Mouse (Mus musculus) Patski (cell line): ENCODE measurements around the gene Ang4. TPM values are rescaled to one million over a fixed set of nuclear protein-coding genes. Genes with fewer than 3 reads are reported as not detected.

Experiments used
- ATAC-seq: fragments of 100-300 bp; one replicate; pipeline ENCODE4 v1.8.0; 2021
- CTCF ChIA-PET: fragments of 350-600 bp; sonication (Branson Sonifier 250); formaldehyde crosslinking; loops from one replicate; lab custom pipeline; 2022; ENCODE audit warnings: inconsistent platforms; lab: Charles Lee
- POLR2A ChIA-PET: fragments of 350-600 bp; sonication (Branson Sonifier 250); formaldehyde crosslinking; loops from one replicate; lab custom pipeline; 2022; ENCODE audit warnings: antibody characterized with exemption, inconsistent platforms; lab: Charles Lee
- DNase-seq: peaks from one replicate; pipeline ENCODE4 v3.0.0-alpha.2; 2011; ENCODE audit warnings: low read depth, low spot score
- H3K27me3 ChIP-seq: fragments of 371-371 bp; one replicate; pipeline ENCODE4 v1.5.1; 2021
- CTCF ChIP-seq: fragments of 100-300 bp; IDR thresholded peaks from one replicate; pipeline ENCODE4 v1.5.1; 2021
- in situ Hi-C: fragments of 300-500 bp; cut with MboI; formaldehyde crosslinking; loops from 3 replicates; pipeline ENCODE4 v1.11.1; 2018; ENCODE audit warnings: low pct_unique_long_range_greater_than_20kb, mixed read lengths
- polyA plus RNA-seq: library from polyadenylated mRNA; unstranded; gene quantifications from one replicate; pipeline ENCODE4 v1.2.3, GENCODE M21; 2021

The Ang4 gene
- polyA plus RNA-seq, 1 experiment from 2014 or later, result not detected

DNA sequence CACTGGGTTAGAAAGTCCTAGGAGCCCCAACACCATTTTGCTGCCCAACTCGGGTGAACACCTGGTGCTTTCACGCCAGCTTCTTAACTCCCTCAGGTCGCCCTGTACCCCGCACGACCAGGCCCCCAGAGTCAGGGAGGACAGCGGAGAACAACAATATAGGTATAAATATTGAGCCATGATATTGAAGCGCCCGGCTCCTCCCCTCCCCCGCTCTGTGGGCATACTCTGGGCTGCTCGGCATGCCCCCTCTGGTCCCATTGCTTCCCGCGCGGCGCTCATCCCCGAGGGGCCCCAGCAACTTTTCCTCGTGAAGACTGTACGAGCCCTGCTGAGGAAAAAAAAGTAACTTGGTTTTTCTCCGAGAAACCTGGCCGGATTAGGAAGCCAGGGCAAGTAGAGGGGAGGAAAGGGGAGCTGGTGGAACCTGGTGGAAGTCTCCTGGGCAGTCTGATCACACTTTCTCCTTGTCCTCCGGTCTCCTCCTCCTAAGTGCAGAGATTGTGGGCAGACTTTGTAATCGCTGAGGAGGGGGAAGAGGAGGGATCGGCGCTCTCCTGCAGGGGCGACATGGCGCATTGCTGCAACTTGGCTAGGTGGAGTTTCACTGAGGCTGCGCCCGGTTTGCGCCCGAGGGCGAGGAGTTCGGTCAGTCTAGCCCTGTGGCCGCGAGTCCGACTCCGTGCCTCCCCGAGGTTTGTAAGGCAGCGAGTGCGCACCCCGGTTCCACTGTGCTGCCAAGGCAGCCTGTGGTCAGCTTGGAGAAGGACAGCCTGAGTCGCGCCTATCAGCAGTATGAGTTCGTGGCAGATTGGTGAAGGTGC, 32.8 kb downstream of the Ang4 start:
- ATAC-seq (no peak), DNase-seq (no peak)
- in situ Hi-C loops, result no loop called here
- ChIA-PET CTCF (no interaction called here), POLR2A (no interaction called here)
- no peak for TF ChIP-seq CTCF
- H3K27me3 ChIP-seq, result no peaks in the 10 kb centered on the region

- no peak for ATAC-seq
- ChIA-PET CTCF (no interaction called here), POLR2A (no interaction called here)
- no peak for TF ChIP-seq CTCF
- H3K27me3 ChIP-seq, result no peaks in the 10 kb centered on the region
- DNase-seq, result no peak
- in situ Hi-C loops, result no loop called here
Measured at GRCm38 (mm10) chr14:51739150-51739993, 34.0 kb downstream of the Ang4 start.

- no peak for ATAC-seq
- no peak for DNase-seq
- CTCF ChIA-PET, result no interaction called here
- POLR2A ChIA-PET, result no interaction called here
- no peaks in the 10 kb centered on the region for H3K27me3 ChIP-seq
- TF ChIP-seq CTCF, result no peak
- in situ Hi-C loops, result no loop called here
Measured at GRCm38 (mm10) chr14:51738411-51739149, 34.8 kb downstream of the Ang4 start.

- ChIA-PET POLR2A (no interaction called here), CTCF (no interaction called here)
- DNase-seq (no peak), ATAC-seq (no peak)
- no peaks in the 10 kb centered on the region for H3K27me3 ChIP-seq
- in situ Hi-C loops, result no loop called here
- no peak for TF ChIP-seq CTCF
Measured at GRCm38 (mm10) chr14:51737967-51738366, 35.4 kb downstream of the Ang4 start.

DNA sequence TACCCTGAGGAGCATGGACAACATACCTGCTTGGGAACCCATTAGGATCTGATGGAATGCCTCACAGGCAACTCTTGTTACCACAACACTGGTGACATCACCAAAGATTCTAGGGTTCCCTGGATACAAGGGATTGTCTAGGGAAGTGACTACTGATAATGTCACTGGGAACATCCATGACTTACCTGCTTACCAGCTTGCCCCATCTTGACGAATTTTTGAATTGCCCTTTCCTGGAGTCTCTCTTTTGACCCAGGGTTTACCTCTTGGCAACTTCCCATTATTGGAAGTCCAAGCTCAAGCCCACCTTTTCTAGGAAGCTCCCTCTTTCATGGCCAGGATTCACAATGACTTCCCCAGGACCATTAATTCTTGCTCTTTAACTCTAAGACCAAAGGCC, 56.3 kb downstream of the Ang4 start, which contains the start of gene Gm5800:
TSS of gene Gm5800 (minus strand) at position 101 of the 400 bp plus-strand sequence.
- ATAC-seq (no peak), DNase-seq (no peak)
- POLR2A ChIA-PET, result no interaction called here
- H3K27me3 ChIP-seq, result no peaks in the 10 kb centered on the region
- no peak for TF ChIP-seq CTCF
- in situ Hi-C loops, result no loop called here
- CTCF ChIA-PET, result no interaction called here

Other genes starting within 250 kb of the Ang4 start
- gene Gm5622, start 220.8 kb downstream of the Ang4 start, polyA plus RNA-seq, result not detected
- gene Gm17175, start 199.5 kb downstream of the Ang4 start, polyA plus RNA-seq, result not detected
- gene Gm17174, start 181.5 kb downstream of the Ang4 start, polyA plus RNA-seq, result not detected
- not detected for gene Gm17078, start 162.3 kb downstream of the Ang4 start, polyA plus RNA-seq
- not detected for gene Gm4181, start 137.9 kb downstream of the Ang4 start, polyA plus RNA-seq
- gene Gm17079, start 78.1 kb downstream of the Ang4 start, polyA plus RNA-seq, result not detected
- not detected for gene Gm5800, start 56.4 kb downstream of the Ang4 start, polyA plus RNA-seq
- gene AY358078, start 26.5 kb upstream of the Ang4 start, polyA plus RNA-seq, result not detected
- not detected for gene Ear6, start 80.1 kb upstream of the Ang4 start, polyA plus RNA-seq
- gene Mettl17, start 111.3 kb upstream of the Ang4 start, polyA plus RNA-seq, result 27.5 TPM
- 0.15 TPM for gene Slc39a2, start 119.3 kb upstream of the Ang4 start, polyA plus RNA-seq
- gene Ndrg2, start 140.6 kb upstream of the Ang4 start, polyA plus RNA-seq, result 1.1 TPM
- gene Tppp2, start 144.8 kb upstream of the Ang4 start, polyA plus RNA-seq, result not detected
- not detected for gene Rnase13, start 149.2 kb upstream of the Ang4 start, polyA plus RNA-seq
- gene Arhgef40, start 211.1 kb upstream of the Ang4 start, polyA plus RNA-seq, result 80.2 TPM
- 3.4 TPM for gene Tmem253, start 242.1 kb upstream of the Ang4 start, polyA plus RNA-seq
- gene Zfp219, start 247.1 kb upstream of the Ang4 start, polyA plus RNA-seq, result 74.8 TPM